Mouse (Mus musculus) ES-Bruce4 (cell line): ENCODE results near the gene Klhl29.

Source experiments
- CTCF ChIP-seq: IDR thresholded peaks from one replicate; pipeline ENCODE4 v1.8.1; 2011; ENCODE audit warnings: low read depth, low read length
- EP300 ChIP-seq: IDR thresholded peaks from 2 replicates; pipeline ENCODE4 v1.6.1; 2011; ENCODE audit warnings: low read depth, low read length; ENCODE audit not compliant: insufficient read depth
- POLR2A ChIP-seq: IDR thresholded peaks from one replicate; pipeline ENCODE4 v1.8.1; 2011; ENCODE audit warnings: low read length; ENCODE audit not compliant: insufficient read depth

DNA sequence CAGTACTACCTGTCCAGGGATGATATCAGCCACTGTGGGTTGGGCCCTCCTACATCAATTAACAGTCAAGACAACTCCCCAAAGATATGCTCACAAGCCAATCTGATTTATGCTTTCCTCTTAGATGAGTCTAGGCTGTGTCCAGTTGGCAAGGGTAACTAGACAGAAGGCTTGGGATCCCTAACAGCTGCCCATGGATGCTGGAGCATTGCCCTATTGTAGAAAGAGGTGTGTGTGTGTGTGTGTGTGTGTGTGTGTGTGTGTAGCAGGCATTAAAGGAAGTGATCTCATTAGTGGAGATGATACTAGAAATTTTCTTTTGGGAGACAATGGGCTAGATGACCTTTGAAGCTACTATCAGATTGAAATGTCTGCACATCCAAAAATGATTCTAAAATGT is 38.5 kb upstream of the Klhl29 start:
- TF ChIP-seq EP300 = no peak
- no peak for TF ChIP-seq POLR2A
- TF ChIP-seq CTCF = no peak
